Mouse (Mus musculus) spleen, adult 2 months (tissue): ENCODE data around the gene Ube2b. TPM values are rescaled to one million over a fixed set of nuclear protein-coding genes. Genes with fewer than 3 reads are reported as not detected.
A peak's percentile ranks its signal among the peaks of the same experiment; 100 is the strongest.

Experiments used
- DNase-seq, 2 experiments: peaks; one replicate each; pipeline versions ENCODE4 v3.0.0 to v3.0.0-alpha.2; 2012 to 2021; ENCODE audit warnings: low spot score in 2 of 2, low read depth in 1 of 2
- H3K27ac ChIP-seq: fragments of 200-500 bp; 2 replicates; pipeline ENCODE4 v1.5.1; 2012; ENCODE audit warnings: low read length, inconsistent platforms; ENCODE audit not compliant: insufficient read depth
- H3K27me3 ChIP-seq: fragments of 200-500 bp; 2 replicates; pipeline ENCODE4 v1.6.1; 2012; ENCODE audit warnings: mild to moderate bottlenecking, moderate library complexity, low read length, inconsistent platforms; ENCODE audit not compliant: control insufficient read depth, insufficient read depth
- H3K36me3 ChIP-seq: fragments of 200-500 bp; 2 replicates; pipeline ENCODE4 v1.6.1; 2012; ENCODE audit warnings: mild to moderate bottlenecking, low read length, inconsistent platforms; ENCODE audit not compliant: control insufficient read depth, insufficient read depth
- H3K4me1 ChIP-seq: fragments of 200-500 bp; 2 replicates; pipeline ENCODE4 v1.6.1; 2011; ENCODE audit warnings: inconsistent platforms; ENCODE audit not compliant: control insufficient read depth, insufficient read depth, insufficient read length
- H3K4me3 ChIP-seq: fragments of 200-500 bp; 2 replicates; pipeline ENCODE4 v1.5.1; 2011; ENCODE audit warnings: mild to moderate bottlenecking, inconsistent platforms; ENCODE audit not compliant: insufficient read depth, insufficient read length; ENCODE audit errors: extremely low read depth
- CTCF ChIP-seq: fragments of 200-500 bp; IDR thresholded peaks from 2 replicates; pipeline ENCODE4 v1.5.1; 2011; ENCODE audit warnings: mild to moderate bottlenecking, inconsistent platforms; ENCODE audit not compliant: insufficient read depth, insufficient read length, insufficient replicate concordance; ENCODE audit errors: extremely low read depth
- POLR2A ChIP-seq: fragments of 200-500 bp; IDR thresholded peaks from 2 replicates; pipeline ENCODE4 v1.6.1; 2011; ENCODE audit warnings: low read depth, low read length, inconsistent platforms
- WGBS: fragments of 180-500 bp; shearing (Covaris S2); methylation state at CpG from one replicate; pipeline ENCODE4 v1.1.7; 2018; 5-methylcytosine and 5-hydroxymethylcytosine counted together
- polyA plus RNA-seq: library from polyadenylated mRNA; depleted of rRNA; stranded (reverse); fragments of >200 nt; gene quantifications from 2 replicates; pipeline ENCODE4 v1.2.3, GENCODE M21; 2012

Gene Ube2b
- polyA plus RNA-seq, 1 experiment: 28.6 TPM

DNA sequence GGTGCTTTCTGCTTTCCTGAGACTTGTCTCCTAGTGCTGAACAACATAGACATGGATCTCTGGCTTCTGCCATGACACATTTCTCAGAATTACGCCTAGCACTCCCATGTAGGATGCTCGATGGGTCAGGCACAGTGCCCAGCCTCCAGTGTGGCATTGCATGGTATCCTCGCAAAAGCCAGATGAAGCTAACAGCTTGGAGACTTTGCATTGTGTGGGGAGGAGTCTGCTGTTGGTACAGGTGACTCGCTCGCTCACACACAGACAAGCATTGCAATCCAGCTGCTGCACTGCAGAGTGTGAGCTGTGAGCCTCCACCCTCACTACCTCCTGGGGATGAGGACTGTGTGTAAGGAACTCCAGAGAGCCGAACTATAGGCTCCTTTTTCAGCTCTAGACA, 54.4 kb downstream of the Ube2b start:
- Histone ChIP-seq H3K27me3 (no peaks in the 10 kb centered on the region), H3K4me3 (no peak overlapping the region), H3K36me3 (no peaks in the 10 kb centered on the region), H3K27ac (no peak overlapping the region), H3K4me1 (peaks cover 21% of the 10 kb centered on the region)
- 88% methylated on average over 6 of the region's 6 CpGs for WGBS
- no peak for TF ChIP-seq POLR2A
- TF ChIP-seq CTCF: no peak
- no peak for DNase-seq

DNA sequence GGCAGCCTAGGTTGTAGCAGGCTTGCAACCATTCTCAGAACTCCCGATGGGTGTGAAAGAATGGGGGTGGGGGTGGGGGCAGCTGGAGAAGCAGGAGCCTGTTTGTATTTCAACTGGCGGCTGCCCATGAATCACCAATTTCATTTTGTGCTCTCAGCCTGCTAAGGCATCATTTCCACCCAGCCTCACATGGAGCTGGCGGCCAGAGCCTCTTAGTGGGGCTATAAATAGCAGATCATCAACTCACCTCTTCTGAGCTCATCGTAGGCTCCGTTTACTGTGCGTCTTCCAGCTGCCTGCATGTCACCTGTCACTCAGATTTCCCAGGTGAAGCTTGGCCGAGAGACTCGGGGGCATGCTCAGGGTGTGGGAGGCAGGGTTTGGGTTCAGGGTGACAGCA, 55.0 kb downstream of the Ube2b start:
- TF ChIP-seq POLR2A (no peak), CTCF (no peak)
- 44% methylated on average over 8 of the region's 8 CpGs for WGBS

GRCm38 (mm10) chr11:51944239-51944638, 56.3 kb downstream of the Ube2b start:
- peaks cover 23% of the 10 kb centered on the region for H3K4me1 ChIP-seq
- no peak overlapping the region for H3K4me3 ChIP-seq
- DNase-seq: no peak
- no peaks in the 10 kb centered on the region for H3K36me3 ChIP-seq
- TF ChIP-seq CTCF: no peak
- TF ChIP-seq POLR2A: no peak
- WGBS: 74% methylated on average over 3 of the region's 3 CpGs
- H3K27me3 ChIP-seq: no peaks in the 10 kb centered on the region
- H3K27ac ChIP-seq: no peak overlapping the region

More for the DNA sequence above, 55.0 kb downstream of the Ube2b start:
- Histone ChIP-seq H3K36me3 (no peaks in the 10 kb centered on the region), H3K27ac (no peak overlapping the region), H3K4me1 (peaks cover 22% of the 10 kb centered on the region), H3K4me3 (no peak overlapping the region), H3K27me3 (no peaks in the 10 kb centered on the region)
- DNase-seq: no peak

GRCm38 (mm10) chr11:51943500-51943841, 57.1 kb downstream of the Ube2b start:
- H3K4me1 ChIP-seq: peaks cover 26% of the 10 kb centered on the region
- DNase-seq: no peak
- H3K4me3 ChIP-seq: no peak overlapping the region
- WGBS: 37% methylated on average over 6 of the region's 6 CpGs
- H3K27ac ChIP-seq: no peak overlapping the region
- H3K27me3 ChIP-seq: no peaks in the 10 kb centered on the region
- TF ChIP-seq CTCF (no peak), POLR2A (no peak)
- no peaks in the 10 kb centered on the region for H3K36me3 ChIP-seq

DNA sequence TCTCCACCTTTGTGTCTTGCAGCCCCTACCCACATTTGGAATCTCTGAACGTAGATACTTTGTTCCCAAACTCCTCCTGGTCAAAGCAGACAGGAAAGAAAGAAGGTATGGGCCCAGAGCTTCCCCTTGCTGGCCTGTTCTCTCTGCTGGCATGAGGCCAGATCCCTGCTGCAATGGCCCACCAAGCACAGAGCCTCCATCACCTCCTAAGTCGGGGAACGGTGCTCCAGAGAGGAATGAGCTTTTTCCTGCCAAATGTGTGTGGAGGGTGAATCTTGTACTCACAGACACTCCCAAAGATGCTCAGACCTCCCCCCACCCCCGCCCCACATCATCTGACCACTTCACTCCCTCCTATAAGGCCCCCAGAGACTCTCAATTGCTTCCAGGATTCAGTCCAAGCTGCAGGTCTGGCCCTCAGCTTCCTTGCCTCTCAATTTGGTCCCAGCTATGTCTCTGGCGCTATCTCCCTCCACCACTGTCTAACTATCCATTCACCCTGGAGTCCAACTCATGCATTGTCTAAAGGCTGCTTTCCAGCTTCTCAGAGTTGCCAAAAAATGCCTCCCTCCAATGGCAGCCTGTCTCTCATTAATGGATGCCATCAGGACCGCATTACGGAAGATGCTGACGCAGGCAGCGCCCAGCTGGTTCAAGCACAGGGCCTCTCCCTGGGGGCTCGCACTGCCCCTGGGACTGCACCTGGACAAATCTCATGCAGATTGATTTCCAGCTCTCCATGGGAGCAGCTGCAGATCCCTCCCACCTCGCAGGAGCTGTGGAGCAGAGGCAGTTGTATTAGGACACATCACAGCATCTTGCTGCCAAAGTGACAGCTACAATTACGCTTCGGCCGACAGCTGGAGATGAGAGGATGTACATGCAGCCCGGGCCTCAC, 57.7 kb downstream of the Ube2b start:
- peak in 1 of 2 experiments; percentile 39 for DNase-seq
- peaks cover 27% of the 10 kb centered on the region for H3K4me1 ChIP-seq
- H3K36me3 ChIP-seq: no peaks in the 10 kb centered on the region
- H3K4me3 ChIP-seq: no peak overlapping the region
- no peak overlapping the region for H3K27ac ChIP-seq
- H3K27me3 ChIP-seq: no peaks in the 10 kb centered on the region
- TF ChIP-seq CTCF: no peak
- TF ChIP-seq POLR2A: no peak
- WGBS: 55% methylated on average over 15 of the region's 15 CpGs

GRCm38 (mm10) chr11:51940511-51940955, 60.0 kb downstream of the Ube2b start:
- H3K36me3 ChIP-seq: no peaks in the 10 kb centered on the region
- H3K27ac ChIP-seq: no peak overlapping the region
- TF ChIP-seq POLR2A: no peak
- no peak for TF ChIP-seq CTCF
- no peaks in the 10 kb centered on the region for H3K27me3 ChIP-seq
- DNase-seq: no peak
- H3K4me1 ChIP-seq: peaks cover 46% of the 10 kb centered on the region
- WGBS: 75% methylated on average over 13 of the region's 13 CpGs
- H3K4me3 ChIP-seq: no peak overlapping the region

DNA sequence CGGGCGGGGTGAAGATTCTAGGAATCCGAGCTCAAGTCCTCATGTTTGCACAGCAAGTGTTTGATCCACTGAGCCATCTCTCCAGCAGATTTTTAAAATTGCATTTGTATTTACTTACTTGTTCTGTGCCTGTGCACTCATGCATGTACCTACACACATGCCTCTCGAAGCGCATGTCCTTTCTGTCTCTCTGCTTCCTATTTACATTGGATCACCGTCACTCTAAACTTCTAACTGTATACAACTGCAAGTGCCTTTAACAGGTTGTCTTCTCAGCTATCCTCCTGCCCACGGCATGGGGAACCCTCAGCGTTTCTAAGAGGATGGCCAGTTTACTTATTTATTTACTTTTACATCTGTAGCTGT, 61.0 kb downstream of the Ube2b start:
- no peaks in the 10 kb centered on the region for H3K27me3 ChIP-seq
- DNase-seq: no peak
- peaks cover 54% of the 10 kb centered on the region for H3K4me1 ChIP-seq
- WGBS: 56% methylated on average over 8 of the region's 8 CpGs
- peak overlapping the region; percentile 95 for H3K27ac ChIP-seq
- no peaks in the 10 kb centered on the region for H3K36me3 ChIP-seq
- no peak for TF ChIP-seq CTCF
- TF ChIP-seq POLR2A: no peak
- H3K4me3 ChIP-seq: no peak overlapping the region
